Mouse (Mus musculus) limb, embryonic 10.5 days (tissue): ENCODE data around the gene Znfx1. TPM values are rescaled to one million over a fixed set of nuclear protein-coding genes. Genes with fewer than 3 reads are reported as not detected.

ENCODE experiments used
- DNase-seq: peaks from one replicate; pipeline ENCODE4 v3.0.0-alpha.2; 2017; ENCODE audit warnings: low spot score
- H3K27ac ChIP-seq: fragments of 300-500 bp; sonication (generic); 2 replicates; pipeline ENCODE4 v1.5.1; 2016; ENCODE audit warnings: mild to moderate bottlenecking
- H3K27me3 ChIP-seq: fragments of 300-500 bp; sonication (generic); 2 replicates; pipeline ENCODE4 v1.6.1; 2016; ENCODE audit warnings: low read depth, mild to moderate bottlenecking; ENCODE audit not compliant: poor library complexity, severe bottlenecking
- H3K36me3 ChIP-seq: fragments of 300-500 bp; sonication (generic); 2 replicates; pipeline ENCODE4 v1.6.1; 2016; ENCODE audit warnings: mild to moderate bottlenecking, moderate library complexity
- H3K4me1 ChIP-seq: fragments of 300-500 bp; sonication (generic); 2 replicates; pipeline ENCODE4 v1.6.1; 2016
- H3K4me3 ChIP-seq: fragments of 300-500 bp; sonication (generic); 2 replicates; pipeline ENCODE4 v1.5.1; 2016; ENCODE audit warnings: mild to moderate bottlenecking, moderate library complexity
- H3K9me3 ChIP-seq: fragments of 300-500 bp; sonication (generic); replicated peaks from 2 replicates; pipeline ENCODE4 v1.6.1; 2016; ENCODE audit warnings: mild to moderate bottlenecking
- WGBS: fragments of 180-500 bp; shearing (Covaris S2); methylation state at CpG from one replicate; pipeline ENCODE4 v1.1.7; 2016; 5-methylcytosine and 5-hydroxymethylcytosine counted together
- polyA plus RNA-seq: library from polyadenylated mRNA; unstranded; fragments of >200 nt; fragmentation: Nextera tagmentation; extraction: Ambion mirVana; gene quantifications from 2 replicates; pipeline ENCODE4 v1.2.1, GENCODE M21; 2016

The Znfx1 gene
- polyA plus RNA-seq, 1 experiment from 2014 or later: 5.1 TPM

GRCm38 (mm10) chr2:167066528-167067516 lies 4.0 kb upstream of the Znfx1 start:
- H3K27me3 ChIP-seq: no peaks in the 10 kb centered on the region
- H3K36me3 ChIP-seq: peaks cover 34% of the 10 kb centered on the region
- H3K9me3 ChIP-seq: no peaks in the 10 kb centered on the region
- 36% methylated on average over 6 of the region's 6 CpGs for WGBS
- peak; percentile 56 for DNase-seq
- no peak overlapping the region for H3K4me3 ChIP-seq
- no peak overlapping the region for H3K27ac ChIP-seq
- peaks cover 24% of the 10 kb centered on the region for H3K4me1 ChIP-seq

GRCm38 (mm10) chr2:167066031-167066430 lies 3.2 kb upstream of the Znfx1 start:
- H3K27ac ChIP-seq: 0 out of 2 replicates have a peak overlapping the region, but pooled peaks have one; percentile 42
- H3K9me3 ChIP-seq: no peaks in the 10 kb centered on the region
- WGBS: 66% methylated on average over 1 of the region's 1 CpGs

GRCm38 (mm10) chr2:167064601-167065295 lies 1.9 kb upstream of the Znfx1 start:
- WGBS: 32% methylated on average over 9 of the region's 9 CpGs
- DNase-seq: no peak
- no peaks in the 10 kb centered on the region for H3K27me3 ChIP-seq

More at GRCm38 (mm10) chr2:167066031-167066430, 3.2 kb upstream of the Znfx1 start:
- Histone ChIP-seq H3K36me3 (peaks cover 34% of the 10 kb centered on the region), H3K27me3 (no peaks in the 10 kb centered on the region), H3K4me3 (peak overlapping the region; percentile 68), H3K4me1 (peaks cover 24% of the 10 kb centered on the region)
- DNase-seq: no peak

DNA sequence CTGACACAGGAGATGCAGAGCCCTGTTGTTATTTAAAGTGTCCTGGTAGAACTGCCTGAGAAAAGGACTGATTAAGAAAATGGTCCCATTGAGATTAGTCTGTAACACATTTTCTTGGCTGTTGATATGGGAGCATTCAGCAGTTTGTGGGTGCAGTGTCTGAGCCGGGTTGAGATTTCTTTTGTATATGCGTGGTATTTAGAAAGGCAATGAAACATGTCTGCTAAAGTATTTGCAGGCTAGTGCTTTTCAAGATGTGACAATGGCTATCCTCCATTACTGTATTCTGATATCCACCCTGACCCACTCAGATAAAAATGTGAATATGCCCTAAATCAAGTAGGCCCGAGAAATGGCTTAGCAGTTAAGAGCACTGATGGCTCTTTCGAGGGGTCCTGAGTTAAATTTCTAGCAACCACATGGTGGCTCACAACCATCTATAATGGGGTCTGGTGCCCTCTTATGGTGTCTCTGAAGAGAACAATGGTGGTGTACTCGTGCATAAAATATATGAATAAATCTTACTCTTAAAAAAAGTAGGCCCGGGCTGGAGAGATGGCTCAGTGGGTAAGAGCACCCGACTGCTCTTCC lies 1.2 kb upstream of the Znfx1 start:
- peaks cover 41% of the 10 kb centered on the region for H3K36me3 ChIP-seq

More at GRCm38 (mm10) chr2:167064601-167065295, 1.9 kb upstream of the Znfx1 start:
- Histone ChIP-seq H3K9me3 (no peaks in the 10 kb centered on the region), H3K4me3 (peak overlapping the region; percentile 68), H3K4me1 (peaks cover 28% of the 10 kb centered on the region), H3K27ac (peak overlapping the region; percentile 99), H3K36me3 (peaks cover 36% of the 10 kb centered on the region)

DNA sequence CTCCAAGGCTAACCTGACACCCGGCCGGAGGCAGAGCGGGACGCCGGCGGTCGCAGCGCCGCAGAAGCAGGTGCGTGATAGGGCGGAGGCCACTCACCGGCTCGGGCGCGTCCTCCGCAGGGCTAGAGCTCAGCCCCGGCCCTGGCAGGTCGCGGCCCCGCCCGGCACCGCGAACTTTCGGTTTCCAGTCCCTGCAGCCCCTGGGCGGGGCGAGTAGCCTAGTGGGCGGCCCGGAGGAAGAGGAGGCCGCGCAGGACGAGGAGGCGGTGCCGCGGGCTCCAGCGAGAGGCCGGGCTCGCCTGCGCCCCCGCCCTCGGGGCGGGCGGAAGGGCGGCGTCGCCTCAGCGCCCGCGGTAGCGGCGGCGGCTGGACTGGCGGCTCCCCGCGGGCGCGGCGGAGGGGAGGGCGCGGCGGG lies 311 bp downstream of the Znfx1 start:
- no peaks in the 10 kb centered on the region for H3K27me3 ChIP-seq
- peak overlapping the region; percentile 68 for H3K4me3 ChIP-seq
- peak; percentile 88 for DNase-seq
- under 1% methylated on average over 59 of the region's 60 CpGs for WGBS
- H3K9me3 ChIP-seq: no peaks in the 10 kb centered on the region
- peaks cover 35% of the 10 kb centered on the region for H3K4me1 ChIP-seq
- peaks cover 45% of the 10 kb centered on the region for H3K36me3 ChIP-seq
- peak overlapping the region; percentile 99 for H3K27ac ChIP-seq

More for the DNA sequence above, 1.2 kb upstream of the Znfx1 start:
- WGBS: under 1% methylated on average over 7 of the region's 7 CpGs
- Histone ChIP-seq H3K9me3 (no peaks in the 10 kb centered on the region), H3K27me3 (no peaks in the 10 kb centered on the region), H3K4me1 (peaks cover 31% of the 10 kb centered on the region), H3K4me3 (peak overlapping the region; percentile 68), H3K27ac (peak overlapping the region; percentile 99)
- no peak for DNase-seq

- no peaks in the 10 kb centered on the region for H3K27me3 ChIP-seq
- DNase-seq: no peak
- WGBS: 20% methylated on average over 11 of the region's 11 CpGs
- peaks cover 35% of the 10 kb centered on the region for H3K4me1 ChIP-seq
- peaks cover 50% of the 10 kb centered on the region for H3K36me3 ChIP-seq
- peak overlapping the region; percentile 68 for H3K4me3 ChIP-seq
- H3K9me3 ChIP-seq: no peaks in the 10 kb centered on the region
- H3K27ac ChIP-seq: peak overlapping the region; percentile 99; the same call in 1 of the 2 replicates
Observed at GRCm38 (mm10) chr2:167061381-167062034, 1.3 kb downstream of the Znfx1 start.

DNA sequence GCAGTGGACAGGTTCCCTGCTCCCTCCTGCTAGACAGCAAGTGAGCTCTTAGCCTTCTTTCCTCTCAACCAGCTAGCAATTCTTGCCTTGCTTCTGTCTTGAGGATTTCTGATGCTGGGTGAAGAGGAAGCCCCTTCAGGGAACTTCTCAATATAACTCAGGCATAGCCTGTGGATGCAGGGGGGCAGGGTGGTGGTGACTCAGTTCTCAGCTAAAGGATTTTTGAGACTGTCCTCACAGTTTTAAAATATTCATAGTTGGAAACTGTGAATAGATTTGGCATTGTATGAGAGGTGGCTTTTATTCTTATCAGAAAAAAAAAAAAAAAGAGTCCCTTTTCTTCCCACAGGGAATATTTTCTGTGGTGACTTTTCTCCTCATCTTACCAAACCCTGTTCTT lies 2.1 kb downstream of the Znfx1 start:
- Histone ChIP-seq H3K27ac (no peak overlapping the region), H3K27me3 (no peaks in the 10 kb centered on the region), H3K36me3 (peaks cover 50% of the 10 kb centered on the region), H3K9me3 (no peaks in the 10 kb centered on the region), H3K4me1 (peaks cover 35% of the 10 kb centered on the region), H3K4me3 (no peak overlapping the region; the same call in 1 of the 2 replicates)
- DNase-seq: no peak

DNA sequence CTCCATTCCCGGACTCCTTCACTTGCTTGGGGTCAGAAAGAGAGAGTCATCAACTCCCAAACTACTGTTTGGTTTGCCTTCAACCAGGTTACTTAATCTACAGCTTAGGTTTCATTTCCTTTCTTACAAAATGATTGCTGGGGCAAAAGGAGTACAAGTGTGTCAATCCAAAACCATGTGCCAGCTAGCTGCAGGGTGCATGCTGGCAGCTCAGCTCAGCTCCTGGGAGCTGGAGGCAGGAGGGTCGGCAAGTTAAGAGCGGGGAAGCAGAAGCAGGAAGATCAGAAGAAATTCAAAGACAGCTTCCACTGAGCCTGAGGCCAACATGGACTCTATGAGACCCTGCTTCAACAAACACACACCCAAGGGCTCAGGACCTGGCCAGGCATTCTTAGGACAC lies 2.5 kb downstream of the Znfx1 start:
- peaks cover 50% of the 10 kb centered on the region for H3K36me3 ChIP-seq
- no peaks in the 10 kb centered on the region for H3K9me3 ChIP-seq
- H3K4me3 ChIP-seq: no peak overlapping the region; the same call in 1 of the 2 replicates
- no peaks in the 10 kb centered on the region for H3K27me3 ChIP-seq
- H3K27ac ChIP-seq: no peak overlapping the region
- DNase-seq: no peak
- WGBS: 78% methylated on average over 3 of the region's 3 CpGs
- H3K4me1 ChIP-seq: peaks cover 33% of the 10 kb centered on the region

DNA sequence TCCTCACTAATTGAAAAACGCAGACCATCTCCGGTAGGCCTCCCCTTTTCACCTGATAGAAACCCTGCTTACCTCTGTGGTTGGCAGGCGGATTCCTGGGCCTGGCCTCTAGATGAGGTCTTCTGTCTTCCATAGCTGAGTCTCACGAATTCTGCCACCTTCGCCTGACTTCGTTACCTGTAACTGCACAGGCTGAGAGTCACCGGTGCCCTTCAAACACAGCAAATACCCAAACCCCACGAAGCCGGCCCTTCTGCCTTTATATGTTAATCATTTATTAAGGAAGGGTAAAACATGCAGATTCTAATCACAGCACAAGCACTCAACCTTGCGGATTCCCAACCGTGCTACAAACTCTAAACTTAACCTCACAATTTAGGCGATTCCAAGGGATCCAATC lies 2.9 kb downstream of the Znfx1 start:
- Histone ChIP-seq H3K4me1 (peaks cover 29% of the 10 kb centered on the region), H3K4me3 (no peak overlapping the region), H3K36me3 (peaks cover 50% of the 10 kb centered on the region), H3K9me3 (no peaks in the 10 kb centered on the region), H3K27me3 (no peaks in the 10 kb centered on the region), H3K27ac (no peak overlapping the region)
- WGBS: 70% methylated on average over 12 of the region's 12 CpGs
- DNase-seq: no peak

GRCm38 (mm10) chr2:167059536-167059935 lies 3.3 kb downstream of the Znfx1 start:
- Histone ChIP-seq H3K36me3 (peaks cover 50% of the 10 kb centered on the region), H3K27ac (no peak overlapping the region), H3K4me3 (no peak overlapping the region), H3K27me3 (no peaks in the 10 kb centered on the region), H3K9me3 (no peaks in the 10 kb centered on the region), H3K4me1 (peaks cover 25% of the 10 kb centered on the region)
- DNase-seq: no peak
- 57% methylated on average over 8 of the region's 8 CpGs for WGBS

GRCm38 (mm10) chr2:167058814-167059387 lies 3.9 kb downstream of the Znfx1 start:
- peaks cover 50% of the 10 kb centered on the region for H3K36me3 ChIP-seq
- WGBS: 57% methylated on average over 3 of the region's 3 CpGs
- no peaks in the 10 kb centered on the region for H3K27me3 ChIP-seq
- no peak overlapping the region for H3K27ac ChIP-seq
- no peaks in the 10 kb centered on the region for H3K9me3 ChIP-seq
- no peak for DNase-seq
- peaks cover 25% of the 10 kb centered on the region for H3K4me1 ChIP-seq
- no peak overlapping the region for H3K4me3 ChIP-seq

DNA sequence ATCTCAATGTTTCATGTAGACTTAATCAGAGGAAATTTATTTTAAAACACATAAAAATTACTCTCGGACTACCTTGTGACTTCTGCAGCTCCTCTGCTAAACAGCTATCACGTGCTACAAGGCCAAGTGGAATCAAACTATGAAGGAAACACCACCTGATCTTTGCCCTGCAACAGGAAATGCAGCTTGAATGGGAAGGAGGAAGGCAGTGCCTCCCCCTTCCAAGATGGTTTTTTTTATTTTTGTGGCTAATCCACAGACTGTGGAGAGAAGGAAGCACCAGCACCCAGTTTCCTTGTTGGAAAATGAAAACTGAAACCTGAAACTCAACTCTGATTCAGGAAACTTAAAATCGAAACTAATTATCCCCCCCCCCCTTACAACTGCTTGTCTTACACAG lies 4.6 kb downstream of the Znfx1 start:
- no peak overlapping the region for H3K4me3 ChIP-seq
- no peaks in the 10 kb centered on the region for H3K9me3 ChIP-seq
- peaks cover 51% of the 10 kb centered on the region for H3K36me3 ChIP-seq
- WGBS: 70% methylated on average over 3 of the region's 3 CpGs
- H3K4me1 ChIP-seq: peaks cover 25% of the 10 kb centered on the region
- H3K27ac ChIP-seq: no peak overlapping the region
- no peaks in the 10 kb centered on the region for H3K27me3 ChIP-seq
- DNase-seq: no peak
